Mouse (Mus musculus) CD8-positive naive resting alpha-beta T cell, adult 57 days (primary cell): ENCODE data around the gene Dusp11. TPM values are rescaled to one million over a fixed set of nuclear protein-coding genes. Genes with fewer than 3 reads are reported as not detected.

Source experiments
- total RNA-seq: library from RNA; stranded (reverse); gene quantifications from one replicate; pipeline ENCODE4 v1.2.4, GENCODE M21; 2023

Gene Dusp11
- total RNA-seq: 239 TPM

DNA sequence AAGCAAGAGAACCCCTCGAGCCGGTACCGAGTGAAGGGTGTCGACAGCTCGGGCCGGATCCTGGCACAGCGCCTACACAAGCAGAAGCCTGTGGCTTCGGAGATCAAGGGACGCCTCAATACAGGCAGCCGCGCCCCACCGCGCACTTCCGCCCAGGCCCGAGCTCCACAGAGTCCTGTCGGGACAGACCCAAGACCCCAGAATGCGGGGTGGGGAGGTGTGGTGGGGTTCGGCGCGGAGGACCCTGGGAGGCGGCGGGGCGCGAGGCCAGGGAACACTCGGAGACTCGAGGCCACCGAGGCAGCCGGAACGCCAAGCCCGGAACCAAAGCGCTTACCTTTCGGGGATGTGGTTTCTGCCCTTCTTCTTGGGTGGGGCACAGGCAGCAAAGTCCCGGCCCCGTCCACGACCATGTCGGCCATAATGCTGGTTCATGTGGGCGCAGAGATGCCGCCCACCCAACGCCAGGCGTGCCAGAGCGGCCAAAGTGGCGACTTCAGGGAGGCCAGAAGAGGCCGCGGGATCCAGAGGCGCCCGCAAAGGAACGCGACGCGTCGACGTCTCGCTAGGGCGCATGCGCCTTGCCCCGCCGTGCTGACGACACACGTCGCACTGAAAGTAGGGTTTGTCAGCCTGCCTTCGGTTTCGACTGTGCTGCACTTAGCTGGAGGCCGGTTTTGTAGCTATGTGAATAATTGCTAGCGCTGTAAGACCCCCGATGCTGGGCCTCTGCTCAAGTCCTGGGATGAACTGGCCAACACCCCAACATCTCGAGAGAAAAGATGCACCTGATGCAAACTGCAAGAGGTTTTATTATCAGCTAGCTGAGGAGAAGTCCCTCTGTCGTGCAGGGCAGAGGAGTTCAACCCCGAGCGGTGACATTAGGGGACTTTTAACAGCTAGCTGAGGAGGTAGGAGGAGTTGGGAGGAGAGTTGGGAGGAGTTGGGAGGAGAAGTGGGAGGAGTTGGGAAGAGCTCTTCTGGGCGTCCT is at the start of gene Dusp11:
Gene Dusp11, minus strand, starts transcription at position 567 of the 991 bp plus-strand sequence.

GRCm38 (mm10) chr6:85915539-85916513 is 45.6 kb downstream of the Dusp11 start, which contains the start of gene Nat8f1:
Gene Nat8f1 (minus strand): TSS chr6:85915687.

GRCm38 (mm10) chr6:85911587-85911986 is 49.9 kb downstream of the Dusp11 start, which contains the start of gene Tprkb:
Gene Tprkb (plus strand): TSS chr6:85911865.

GRCm38 (mm10) chr6:85904642-85905061 is 56.8 kb downstream of the Dusp11 start, which contains the start of gene Nat8f4:
Gene Nat8f4 (minus strand): TSS chr6:85904884.

Other genes with a start within 250 kb of the Dusp11 start
- not detected for gene Nat8f7, start 248.5 kb downstream of the Dusp11 start, total RNA-seq
- not detected for gene Nat8f3, start 195.9 kb downstream of the Dusp11 start, total RNA-seq
- not detected for gene Nat8f6, start 140.7 kb downstream of the Dusp11 start, total RNA-seq
- not detected for gene Nat8f5, start 140.7 kb downstream of the Dusp11 start, total RNA-seq
- not detected for gene Nat8, start 129.6 kb downstream of the Dusp11 start, total RNA-seq
- gene Nat8f2, start 92.5 kb downstream of the Dusp11 start, total RNA-seq: 0.70 TPM
- 2.5 TPM for gene Nat8f4, start 56.8 kb downstream of the Dusp11 start, total RNA-seq
- gene Tprkb, start 49.8 kb downstream of the Dusp11 start, total RNA-seq: 22.4 TPM
- 4.9 TPM for gene Nat8f1, start 46.0 kb downstream of the Dusp11 start, total RNA-seq
- not detected for gene Figla, start 54.5 kb upstream of the Dusp11 start, total RNA-seq
- 3.2 TPM for gene Add2, start 67.0 kb upstream of the Dusp11 start, total RNA-seq
- not detected for gene Tgfa, start 233.6 kb upstream of the Dusp11 start, total RNA-seq